Mouse (Mus musculus): ENCODE data around the gene Eya2.

GRCm38 (mm10) chr2:165745306-165746098, 150.7 kb downstream of the Eya2 start:
- TF ChIP-seq EP300 (IDR thresholded peaks at IDR 0.05; ENCODE audit: low read depth in 1 of 2, low read length in 2 of 2) = no peak
- TF ChIP-seq USF2 (IDR thresholded peaks at IDR 0.05; ENCODE audit: borderline replicate concordance in 1 of 2, insufficient read depth in 1 of 2, low read depth in 1 of 2, low read length in 2 of 2) = no peak
- no peak for TF ChIP-seq CTCF (IDR thresholded peaks at IDR 0.05 in 2 of 3, conservative IDR thresholded peaks at IDR 0.05 in 1 of 3; ENCODE audit: control insufficient read depth in 1 of 3, insufficient read depth in 1 of 3, low read depth in 2 of 3, low read length in 3 of 3, poor library complexity in 1 of 3, severe bottlenecking in 1 of 3)
- TF ChIP-seq RCOR1 (IDR thresholded peaks at IDR 0.05; ENCODE audit: low read depth, low read length) = no peak
- no peak for TF ChIP-seq CHD2 (IDR thresholded peaks at IDR 0.05; ENCODE audit: low read length)
- TF ChIP-seq GATA1 (IDR thresholded peaks at IDR 0.05; ENCODE audit: low read depth, low read length) = no peak
- no peak for TF ChIP-seq SIN3A (IDR thresholded peaks at IDR 0.05; ENCODE audit: low read length)
- TF ChIP-seq NELFE (IDR thresholded peaks at IDR 0.05; ENCODE audit: low read depth, low read length) = no peak
- no peak for TF ChIP-seq KAT2A (conservative IDR thresholded peaks at IDR 0.05; ENCODE audit: low read depth, low read length)
- no peak for TF ChIP-seq POLR2A (IDR thresholded peaks at IDR 0.05; ENCODE audit: control insufficient read depth in 1 of 2, insufficient read depth in 1 of 2, low read depth in 1 of 2, low read length in 2 of 2, poor library complexity in 1 of 2)
- no peak for TF ChIP-seq ZKSCAN1 (IDR thresholded peaks at IDR 0.05; ENCODE audit: low read depth, low read length)
- TF ChIP-seq USF1 (IDR thresholded peaks at IDR 0.05; ENCODE audit: low read depth, low read length) = no peak
- no peak for TF ChIP-seq ZNF384 (IDR thresholded peaks at IDR 0.05; ENCODE audit: low read depth, low read length)
- TF ChIP-seq E2F4 (IDR thresholded peaks at IDR 0.05; ENCODE audit: borderline replicate concordance, low read depth, low read length) = no peak
